Mouse (Mus musculus) C2C12 (cell line): ENCODE results near the gene Spata3.

Experiments used
- CTCF ChIP-seq: IDR thresholded peaks from one replicate; pipeline ENCODE4 v1.5.1; 2011; ENCODE audit not compliant: control insufficient read depth, insufficient read depth, insufficient read length
- FOSL1 ChIP-seq: IDR thresholded peaks from one replicate; pipeline ENCODE4 v1.8.0; 2011; ENCODE audit warnings: mild to moderate bottlenecking, low read length; ENCODE audit not compliant: poor library complexity, insufficient read depth, severe bottlenecking
- MAX ChIP-seq: IDR thresholded peaks from one replicate; pipeline ENCODE4 v1.6.1; 2011; ENCODE audit warnings: mild to moderate bottlenecking, control low read depth
- MYOG ChIP-seq: IDR thresholded peaks from one replicate; pipeline ENCODE4 v1.6.1; 2011; ENCODE audit not compliant: control insufficient read depth, insufficient read length; ENCODE audit errors: extremely low read depth

GRCm38 (mm10) chr1:86056284-86056683 is 39.7 kb downstream of the Spata3 start:
- TF ChIP-seq FOSL1 (no peak), MAX (no peak), CTCF (no peak), MYOG (no peak)
